Comparison of ENCODE assay signal across 9 mouse cellular contexts in the genomic region with DNA sequence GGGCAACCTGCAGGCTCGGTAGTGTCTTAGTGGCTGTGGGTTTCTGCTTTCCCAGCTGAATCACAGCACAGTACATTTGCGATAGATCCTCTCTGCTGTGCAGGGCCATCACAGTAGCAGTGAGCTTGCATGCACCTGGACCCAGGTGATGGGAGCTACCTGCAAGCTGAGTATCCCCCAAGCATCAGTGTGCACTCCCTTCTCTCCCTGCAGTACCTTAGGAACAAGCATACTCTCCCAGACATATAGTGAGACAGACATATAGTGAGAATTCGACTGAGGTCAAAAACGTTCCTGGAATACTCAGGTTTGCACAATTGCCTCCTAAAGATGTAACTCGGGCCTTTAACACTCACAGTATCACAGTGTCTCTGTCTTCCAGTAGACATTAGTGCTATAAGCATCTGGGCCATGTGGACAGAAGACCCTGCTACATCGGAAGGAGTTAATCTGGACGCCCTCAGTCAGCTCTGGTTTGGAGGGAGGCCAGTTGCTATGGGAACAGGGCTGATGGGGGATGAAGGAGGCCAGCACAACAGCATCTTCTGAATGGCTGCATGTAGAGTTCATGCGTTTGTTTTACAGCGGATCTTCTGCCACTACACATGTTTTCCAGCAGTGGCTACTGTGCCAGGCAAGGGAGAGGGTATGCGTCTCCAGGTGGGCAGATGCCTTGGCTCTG. TPM values are rescaled to one million over a fixed set of nuclear protein-coding genes. Genes with fewer than 3 reads are reported as not detected.
DNase-seq lines count a peak whose midpoint lies in the region; ATAC-seq lines count a peak whose summit lies in the region.
"Had no signal": no experiment of that assay in that cellular context is flagged by ENCODE, and none has a peak within 500 bp of the region (broad histone marks: within the 10 kb centered on the region; RNA-seq: fewer than 3 reads in every experiment).

No protein-coding gene starts in this region.

- no peak overlapping the region for H3K4me2 ChIP-seq in lung, embryonic 15.5 days
- H3K4me2 ChIP-seq: embryonic facial prominence, embryonic 13.5 days had no signal

- no peaks in the 10 kb centered on the region for H3K9me3 ChIP-seq in lung, embryonic 15.5 days
- H3K9me3 ChIP-seq: embryonic facial prominence, embryonic 13.5 days had no signal

- DNase-seq in cerebellum, postnatal 10 days, result peak; percentile 94 to 95
- DNase-seq in cerebellum, postnatal 36 days, result no peak
- DNase-seq in lung, postnatal 36 days, result no peak
- DNase-seq in left cerebral cortex, postnatal 36 days (ENCODE audit: low spot score in 2 of 2), result peak; percentile 56 to 57
- DNase-seq in right cerebral cortex, adult 2 months (ENCODE audit: low spot score in 2 of 2), result peak; percentile 58 to 59

- no peaks in the 10 kb centered on the region for H3K36me3 ChIP-seq in lung, embryonic 15.5 days
- H3K36me3 ChIP-seq: embryonic facial prominence, embryonic 13.5 days had no signal

- 49% methylated on average over 10 of the region's 10 CpGs for WGBS in lung, embryonic 15.5 days

- ATAC-seq in lung, embryonic 15.5 days (ENCODE audit: borderline replicate concordance, extremely low read depth, low FRiP score, low TSS enrichment), result peak; percentile 27; the same call in 1 of the 2 replicates
- ATAC-seq in erythroblast, adult 5-6 weeks (replicated peaks; ENCODE audit: low FRiP score, poor library complexity, severe bottlenecking), result no peak
- no peak for ATAC-seq in megakaryocyte-erythroid progenitor cell, adult 5-6 weeks (replicated peaks; ENCODE audit: low FRiP score, low TSS enrichment, poor library complexity, severe bottlenecking)

- intact Hi-C loops in left cerebral cortex, postnatal 36 days (cut with DNase I), result no loop called here

- peaks cover 5% of the 10 kb centered on the region for H3K4me1 ChIP-seq in lung, embryonic 15.5 days

- H3K9ac ChIP-seq in lung, embryonic 15.5 days, result no peak overlapping the region
- H3K9ac ChIP-seq: embryonic facial prominence, embryonic 13.5 days had no signal

- H3K27me3 ChIP-seq in lung, embryonic 15.5 days, result no peaks in the 10 kb centered on the region
- H3K27me3 ChIP-seq: embryonic facial prominence, embryonic 13.5 days had no signal

- no peak overlapping the region for H3K4me3 ChIP-seq in lung, embryonic 15.5 days
- H3K4me3 ChIP-seq: embryonic facial prominence, embryonic 13.5 days had no signal

- H3K27ac ChIP-seq in lung, embryonic 15.5 days, result no peak overlapping the region
- H3K27ac ChIP-seq: embryonic facial prominence, embryonic 13.5 days had no signal

RNA-seq across cellular contexts. Expression of a gene that starts 34.5 kb away (rescaled TPM):
- polyA plus RNA-seq in lung, embryonic 15.5 days (2015; fragmentation: Nextera tagmentation; extraction: Ambion mirVana), result 49.4 and 50.0 TPM in 2 replicates
- 10 to 100 TPM; 70.7 to 73.6 TPM for total RNA-seq in left cerebral cortex, postnatal 36 days (2021)
- 0.21 and 0.77 TPM in 2 replicates for total RNA-seq in erythroblast, adult 5-6 weeks (2015; ENCODE audit: low replicate concordance)
- total RNA-seq in erythroblast, adult 5-6 weeks (2017; ENCODE audit: low replicate concordance), result 0.42 TPM in 1 of 2 replicates, not detected in the other
- 0.76 and 0.94 TPM in 2 replicates for total RNA-seq in megakaryocyte-erythroid progenitor cell, adult 5-6 weeks (2014; fragmentation: Nextera tagmentation)
- 1.1 and 2.7 TPM in 2 replicates for total RNA-seq in megakaryocyte-erythroid progenitor cell, adult 5-6 weeks (2017)

Comparison
In these comparisons a context has a peak if more than half of its experiments do, and no peak if none do; other contexts are left out.
1. DNase-seq: peak in cerebellum, postnatal 10 days (2 of 2), left cerebral cortex, postnatal 36 days (2 of 2) and right cerebral cortex, adult 2 months (2 of 2); none in cerebellum, postnatal 36 days (0 of 2) and lung, postnatal 36 days (single experiment).
2. RNA of a gene that starts 34.5 kb away (total RNA-seq): 70.7 to 73.6 TPM in left cerebral cortex, postnatal 36 days; 0.76 to 2.7 TPM in megakaryocyte-erythroid progenitor cell, adult 5-6 weeks and 0.21 to 0.77 TPM in erythroblast, adult 5-6 weeks; every median in the first group is over 10 times any median in the second.